Mouse (Mus musculus) erythroblast, embryonic 14.5 days (primary cell): ENCODE measurements around the gene Nsmce1.

Experiments used
- GATA1 ChIP-seq: IDR thresholded peaks from 2 replicates; pipeline ENCODE4 v1.6.1; 2012; ENCODE audit warnings: low read length, inconsistent platforms, mixed read lengths
- TAL1 ChIP-seq: IDR thresholded peaks from 3 replicates; pipeline ENCODE4 v1.6.1; 2012; ENCODE audit warnings: low read length, inconsistent platforms, mixed read lengths

- TF ChIP-seq GATA1 (no peak), TAL1 (no peak)
Measured at GRCm38 (mm10) chr7:125500879-125501278, 9.5 kb upstream of the Nsmce1 start.
